Mouse (Mus musculus) erythroblast, embryonic 14.5 days (primary cell): Measurements from ENCODE around the gene Ccdc77.

Source experiments
- GATA1 ChIP-seq: IDR thresholded peaks from 2 replicates; pipeline ENCODE4 v1.6.1; 2012; ENCODE audit warnings: low read length, inconsistent platforms, mixed read lengths
- TAL1 ChIP-seq: IDR thresholded peaks from 3 replicates; pipeline ENCODE4 v1.6.1; 2012; ENCODE audit warnings: low read length, inconsistent platforms, mixed read lengths

DNA sequence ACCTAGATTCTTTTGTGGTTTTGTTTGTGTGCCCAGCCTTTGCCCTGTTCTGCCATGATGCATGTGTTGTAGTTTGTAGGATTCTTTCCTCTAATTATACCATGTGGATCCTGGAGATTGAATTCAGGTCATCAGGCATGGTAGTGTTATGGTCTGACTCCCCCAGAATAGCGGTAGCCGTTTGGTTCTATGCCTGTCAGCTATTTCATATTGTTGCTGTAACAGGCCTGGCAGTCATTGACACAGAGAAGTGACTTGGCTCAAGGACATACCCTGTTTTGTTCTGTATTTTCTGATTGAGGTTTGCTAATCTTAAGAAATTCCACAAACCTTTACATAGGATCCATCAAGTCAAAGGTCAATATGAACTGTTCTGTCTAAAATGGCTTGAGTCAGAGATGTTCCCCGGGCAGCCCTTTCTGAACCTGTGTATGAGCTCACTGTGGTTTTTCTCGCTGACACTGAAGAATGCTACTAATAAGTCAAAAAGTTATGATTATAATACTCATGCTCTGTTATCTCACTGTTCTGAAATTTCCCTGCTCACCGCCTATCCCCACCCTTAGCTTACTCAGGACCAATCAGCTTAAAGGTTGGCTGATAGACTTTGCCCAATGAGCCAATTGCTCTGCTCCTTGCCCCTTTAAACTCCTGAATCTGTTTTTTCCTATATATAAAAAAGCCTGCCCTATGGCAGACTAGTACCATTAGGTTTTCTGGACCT is 31.6 kb upstream of the Ccdc77 start:
- TF ChIP-seq GATA1 (no peak), TAL1 (no peak)
